Mouse (Mus musculus) neural tube, embryonic 11.5 days (tissue): ENCODE measurements around the gene Rbm33. TPM values are rescaled to one million over a fixed set of nuclear protein-coding genes. Genes with fewer than 3 reads are reported as not detected.
A peak's percentile ranks its signal among the peaks of the same experiment; 100 is the strongest.

Experiments
- ATAC-seq: fragments of 200-750 bp; cut with Nextera tagmentation; 2 replicates; pipeline ENCODE4 v1.8.0; 2017; ENCODE audit warnings: moderate number of reproducible peaks, mild to moderate bottlenecking, moderate TSS enrichment, moderate library complexity; ENCODE audit not compliant: insufficient read depth, low FRiP score, low TSS enrichment
- DNase-seq: peaks from one replicate; pipeline ENCODE4 v3.0.0-alpha.2; 2015; ENCODE audit warnings: low spot score
- H3K27ac ChIP-seq: fragments of 300-500 bp; sonication (generic); 2 replicates; pipeline ENCODE4 v1.5.1; 2014; ENCODE audit warnings: low read depth, mild to moderate bottlenecking, low read length
- H3K27me3 ChIP-seq: fragments of 300-500 bp; sonication (generic); 2 replicates; pipeline ENCODE4 v1.6.1; 2014; ENCODE audit warnings: mild to moderate bottlenecking, low read length, mixed read lengths; ENCODE audit not compliant: control insufficient read depth, insufficient read depth
- H3K36me3 ChIP-seq: fragments of 300-500 bp; sonication (generic); 2 replicates; pipeline ENCODE4 v1.6.1; 2014; ENCODE audit warnings: mild to moderate bottlenecking, low read length, moderate library complexity, mixed read lengths; ENCODE audit not compliant: control insufficient read depth, insufficient read depth
- H3K4me1 ChIP-seq: fragments of 300-500 bp; sonication (generic); 2 replicates; pipeline ENCODE4 v1.6.1; 2014; ENCODE audit warnings: low read length, mixed read lengths; ENCODE audit not compliant: control insufficient read depth, insufficient read depth
- H3K4me2 ChIP-seq: fragments of 300-500 bp; sonication (generic); 2 replicates; pipeline ENCODE4 v1.6.1; 2014; ENCODE audit warnings: low read depth, mild to moderate bottlenecking, moderate library complexity
- H3K4me3 ChIP-seq: fragments of 300-500 bp; sonication (generic); 2 replicates; pipeline ENCODE4 v1.5.1; 2014; ENCODE audit warnings: low read depth, low read length
- H3K9ac ChIP-seq: fragments of 300-500 bp; sonication (generic); 2 replicates; pipeline ENCODE4 v1.6.1; 2014; ENCODE audit warnings: mild to moderate bottlenecking, low read length
- H3K9me3 ChIP-seq: fragments of 300-500 bp; sonication (generic); 2 replicates; pipeline ENCODE4 v1.6.1; 2016; ENCODE audit warnings: low read length; ENCODE audit not compliant: control insufficient read depth
- WGBS: fragments of 180-500 bp; shearing (Covaris S2); extraction: QIAGEN DNeasy Blood & Tissue Kit; methylation state at CpG from one replicate; pipeline ENCODE4 v1.1.7; 2014; 5-methylcytosine and 5-hydroxymethylcytosine counted together
- polyA plus RNA-seq: library from polyadenylated mRNA; unstranded; fragments of >200 nt; fragmentation: Nextera tagmentation; extraction: Ambion mirVana; gene quantifications from 2 replicates; pipeline ENCODE4 v1.2.1, GENCODE M21; 2014

Rbm33 gene
- polyA plus RNA-seq, 1 experiment from 2014 or later: 20.1 TPM

GRCm38 (mm10) chr5:28466760-28467306 lies 149.9 kb downstream of the Rbm33 start, which contains the start of gene Shh:
TSS of gene Shh (minus strand) at chr5:28467256.
- H3K36me3 ChIP-seq: no peaks in the 10 kb centered on the region
- no peaks in the 10 kb centered on the region for H3K9me3 ChIP-seq
- peaks cover 3% of the 10 kb centered on the region; the same call in 1 of the 2 replicates for H3K4me1 ChIP-seq
- DNase-seq (peak; percentile 50), ATAC-seq (0 out of 2 replicates have a peak, but pooled peaks have one; percentile 36)
- H3K27ac ChIP-seq: no peak within 1 kb of the TSS
- WGBS: under 1% methylated on average over 31 of the region's 31 CpGs
- H3K27me3 ChIP-seq: peaks cover 67% of the 10 kb centered on the region
- H3K4me3 ChIP-seq: peak within 1 kb of the TSS; percentile 31
- peak within 1 kb of the TSS; percentile 73 for H3K4me2 ChIP-seq
- no peak within 1 kb of the TSS; the same call in 1 of the 2 replicates for H3K9ac ChIP-seq

Other genes starting within 250 kb of the Rbm33 start
- 107 and 109 TPM in 2 replicates for gene Insig1, start 245.8 kb upstream of the Rbm33 start, polyA plus RNA-seq
- gene En2, start 151.4 kb upstream of the Rbm33 start, polyA plus RNA-seq: not detected in 2 replicates
- 6.7 and 7.1 TPM in 2 replicates for gene Cnpy1, start 71.3 kb upstream of the Rbm33 start, polyA plus RNA-seq
- gene Shh, start 150.1 kb downstream of the Rbm33 start, polyA plus RNA-seq: 1.9 and 2.5 TPM in 2 replicates